Mouse (Mus musculus): ENCODE data around the gene Tfcp2l1.
A peak's percentile ranks its signal among the peaks of the same experiment; 100 is the strongest.
"Not testable (repeated sequence)": the region's sequence is repeated elsewhere in the genome, so short reads cannot be mapped to it uniquely, and the experiment has no call there.

Tfcp2l1 gene

DNA sequence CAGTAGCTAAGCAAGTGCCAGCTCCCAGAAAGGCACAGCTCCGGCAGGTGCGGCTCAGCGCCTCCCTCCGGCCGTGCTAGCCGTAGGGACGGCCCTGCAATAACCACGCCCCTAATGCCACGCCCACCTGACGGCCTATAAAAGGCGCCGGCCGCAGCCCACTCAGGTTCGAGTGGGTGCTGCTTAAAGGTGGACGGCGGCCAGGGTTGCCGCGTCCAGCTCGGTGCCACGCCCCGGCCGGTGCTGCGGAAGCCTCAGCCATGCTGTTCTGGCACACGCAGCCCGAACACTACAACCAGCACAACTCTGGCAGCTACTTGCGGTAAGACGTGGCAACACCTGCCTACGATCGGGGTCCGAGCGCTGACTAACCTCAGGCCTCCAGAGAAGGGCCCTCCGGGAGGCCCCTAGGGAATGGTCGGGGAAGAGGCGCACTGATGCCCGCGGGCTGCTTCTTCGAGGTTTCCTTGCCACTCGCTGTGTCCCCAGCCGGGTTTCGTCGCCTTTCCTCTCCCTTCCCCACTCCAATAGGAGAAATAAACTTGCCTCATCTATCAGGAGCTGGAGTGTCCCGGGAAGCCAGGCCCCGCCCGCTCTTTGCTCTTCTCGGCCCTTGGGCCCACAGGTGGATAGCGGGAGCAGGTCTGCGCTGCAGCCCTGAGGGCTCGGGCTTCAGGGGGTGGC lies at the start of gene Tfcp2l1:
Gene Tfcp2l1 (plus strand): TSS at position 165 of the 684 bp plus-strand sequence.
- peak; percentile 86 for DNase-seq (ENCODE audit: low spot score)

- no peak for DNase-seq (ENCODE audit: low spot score)
These were observed 47.5 kb upstream of the Tfcp2l1 start for GRCm38 (mm10) chr1:118580174-118580702.

GRCm38 (mm10) chr1:118581179-118581578 lies 46.6 kb upstream of the Tfcp2l1 start:
- DNase-seq (ENCODE audit: low spot score) = no peak

DNA sequence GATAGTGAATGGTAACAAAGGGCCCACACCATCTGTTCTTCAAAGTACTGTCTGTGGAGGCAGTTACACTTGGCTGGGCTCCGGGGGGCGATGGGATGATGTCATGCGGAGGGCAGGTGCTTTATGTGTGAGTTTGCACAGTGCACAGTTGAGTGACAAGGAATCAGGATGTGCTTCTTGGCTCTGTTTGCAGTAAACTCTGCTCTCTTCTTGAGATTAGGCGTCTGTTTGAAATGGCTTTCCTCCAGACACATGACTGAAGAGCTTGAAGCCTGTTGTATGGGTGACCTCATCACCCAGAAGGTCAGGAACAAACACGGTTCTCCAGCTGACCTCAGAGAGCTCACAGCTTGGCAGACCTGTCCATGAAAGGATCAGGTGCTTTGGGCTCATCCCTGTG lies 38.0 kb upstream of the Tfcp2l1 start:
- peak; percentile 64 for DNase-seq (ENCODE audit: low spot score)

DNA sequence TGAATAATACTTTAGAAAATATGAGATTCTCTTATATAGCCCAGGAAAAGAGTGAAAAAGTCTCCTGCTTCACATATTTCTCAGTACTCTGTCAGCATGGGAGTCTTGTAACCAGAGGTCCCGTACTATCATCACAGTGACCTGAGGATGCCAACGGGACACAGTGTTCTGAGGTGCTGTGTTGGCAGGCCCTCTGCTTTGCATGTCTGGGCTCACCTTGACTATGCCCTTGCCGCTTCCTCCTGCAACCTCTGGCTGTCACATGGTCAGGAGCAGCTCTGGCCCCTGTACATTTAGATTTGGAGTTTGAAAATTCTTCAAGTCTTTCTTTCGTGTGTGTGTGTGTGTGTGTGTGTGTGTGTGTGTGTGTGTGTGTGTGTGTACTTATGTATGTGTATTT lies 34.8 kb upstream of the Tfcp2l1 start:
- no peak for DNase-seq (ENCODE audit: low spot score)

DNA sequence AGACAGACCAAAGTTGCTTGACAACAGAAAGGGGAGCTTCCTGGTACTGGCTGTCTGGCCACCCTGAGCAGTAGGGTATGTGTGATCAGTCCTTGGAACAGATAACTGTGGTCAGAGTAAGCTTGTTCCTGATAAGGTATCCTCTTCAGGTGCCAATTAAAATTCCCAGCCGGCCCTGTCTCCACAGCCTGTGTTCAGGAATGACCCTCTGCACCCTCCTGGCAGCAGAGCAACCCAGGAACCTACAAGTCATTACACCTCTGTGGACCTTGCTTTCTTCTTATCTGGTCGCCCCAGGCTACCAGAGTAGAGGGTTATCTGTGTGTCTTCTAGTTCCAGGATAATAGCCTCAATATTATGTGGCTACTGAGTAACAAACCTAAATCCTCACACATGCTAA lies 32.4 kb upstream of the Tfcp2l1 start:
- peak; percentile 61 for DNase-seq (ENCODE audit: low spot score)

DNA sequence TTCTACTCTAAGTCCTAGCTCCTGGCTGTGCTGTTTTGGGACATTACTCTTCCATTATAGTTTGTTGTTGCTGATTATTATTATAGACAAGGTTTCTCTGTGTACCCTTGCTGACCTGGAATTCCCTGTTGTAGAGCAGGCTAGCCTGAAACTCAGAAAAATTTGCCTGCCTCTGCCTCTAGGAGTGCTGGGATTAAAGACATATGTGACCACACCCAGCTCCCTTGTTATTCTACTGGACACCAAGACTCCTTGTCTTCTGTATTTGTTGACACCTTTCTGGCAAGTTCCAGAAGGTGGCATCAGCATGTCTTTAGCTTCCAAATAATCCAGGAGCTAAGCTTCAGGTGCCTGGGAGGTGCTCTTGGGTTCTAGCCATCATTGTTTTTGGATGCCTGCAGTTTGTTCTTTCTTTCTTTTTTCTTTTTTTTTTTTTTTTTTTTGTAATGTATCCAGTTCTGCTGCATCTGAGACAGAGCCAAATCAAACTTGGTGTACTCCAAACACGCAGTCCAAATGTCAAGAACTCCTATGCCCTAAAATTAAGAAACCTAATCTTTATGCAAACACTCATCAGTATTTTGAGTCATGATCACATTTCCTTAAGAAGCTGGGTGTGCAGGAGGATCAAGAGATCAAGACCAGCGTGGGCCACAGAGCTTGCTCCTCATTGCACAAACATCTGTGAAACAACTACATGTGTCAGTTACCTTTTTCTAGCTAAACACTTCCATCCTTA lies 30.1 kb upstream of the Tfcp2l1 start:
- DNase-seq (ENCODE audit: low spot score) = no peak

GRCm38 (mm10) chr1:118598339-118598738 lies 29.4 kb upstream of the Tfcp2l1 start:
- DNase-seq (ENCODE audit: low spot score) = no peak

DNA sequence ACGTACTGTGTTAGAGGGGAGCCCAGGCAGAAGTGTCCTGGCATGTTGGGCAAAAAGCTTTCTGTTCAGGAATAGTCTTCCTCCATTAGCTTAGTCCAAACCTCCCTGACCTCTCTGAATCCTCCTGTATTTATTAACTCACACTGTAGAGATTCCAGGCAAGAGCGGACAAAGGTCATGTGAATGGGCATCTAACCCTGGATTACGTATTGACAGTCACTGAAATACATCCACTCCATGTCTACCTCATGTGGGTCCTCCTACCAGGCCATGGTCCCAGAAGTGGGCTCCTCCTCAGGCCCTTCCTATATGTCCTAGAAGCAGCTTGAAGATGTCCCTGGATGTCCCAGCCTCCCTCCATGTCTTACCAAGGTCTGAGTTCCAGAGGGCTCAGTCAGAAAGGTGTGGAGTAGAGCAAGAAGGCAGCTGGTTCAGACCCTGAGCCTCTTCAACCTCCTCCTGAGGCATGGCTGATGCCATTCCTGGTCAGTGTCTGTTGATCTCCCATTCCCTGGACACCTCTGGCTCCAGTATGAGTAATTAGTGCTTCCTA lies 14.0 kb upstream of the Tfcp2l1 start:
- DNase-seq (ENCODE audit: low spot score) = peak; percentile 73

- not testable (repeated sequence) for DNase-seq (ENCODE audit: low spot score)
These were observed 6.7 kb upstream of the Tfcp2l1 start for GRCm38 (mm10) chr1:118621055-118621454.

DNA sequence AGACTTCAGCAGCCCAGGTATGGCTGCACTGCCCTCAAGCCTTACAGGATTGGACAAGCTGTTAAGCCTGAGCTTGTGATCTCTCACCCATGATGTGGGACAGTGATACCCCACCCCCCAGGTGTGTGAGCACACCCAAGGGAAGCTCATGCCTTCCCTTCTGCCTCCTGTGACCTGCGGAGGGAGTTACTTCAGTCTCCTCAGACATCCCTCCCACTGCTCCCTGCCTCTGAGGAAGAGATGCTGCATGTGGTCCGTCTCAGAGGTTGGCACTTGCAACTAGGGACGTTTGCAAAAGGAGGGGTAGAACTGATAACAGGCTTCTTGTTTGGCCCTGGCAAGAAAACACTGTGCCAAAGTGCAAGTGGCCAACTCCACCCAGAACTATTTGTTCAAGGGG lies 4.9 kb upstream of the Tfcp2l1 start:
- no peak for DNase-seq (ENCODE audit: low spot score)

- DNase-seq (ENCODE audit: low spot score) = no peak
These were observed 2.3 kb upstream of the Tfcp2l1 start for GRCm38 (mm10) chr1:118625461-118625860.

GRCm38 (mm10) chr1:118625921-118626320 lies 1.8 kb upstream of the Tfcp2l1 start:
- DNase-seq (ENCODE audit: low spot score) = no peak

DNA sequence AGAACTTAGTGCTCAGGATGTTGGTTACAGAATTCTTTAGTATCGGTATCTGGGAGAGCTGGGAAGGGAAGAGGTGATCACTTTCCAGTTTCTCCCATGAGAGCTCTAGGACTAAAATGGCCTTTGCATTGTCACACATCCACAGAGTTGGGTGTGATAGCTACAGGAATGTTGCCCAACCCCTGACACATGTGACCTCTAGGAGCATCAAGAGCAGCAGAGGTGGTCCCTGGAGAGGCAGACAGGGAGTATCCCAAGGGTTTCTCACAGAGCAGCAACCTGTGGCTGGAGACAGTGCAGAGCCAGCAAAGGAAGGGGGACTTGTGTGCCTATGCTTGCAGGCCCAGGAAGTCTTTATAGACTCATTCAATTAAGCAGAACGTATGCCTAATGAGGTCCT lies 1.3 kb upstream of the Tfcp2l1 start:
- no peak for DNase-seq (ENCODE audit: low spot score)

- DNase-seq (ENCODE audit: low spot score) = no peak
These were observed 5.8 kb downstream of the Tfcp2l1 start for GRCm38 (mm10) chr1:118633415-118633980.

DNA sequence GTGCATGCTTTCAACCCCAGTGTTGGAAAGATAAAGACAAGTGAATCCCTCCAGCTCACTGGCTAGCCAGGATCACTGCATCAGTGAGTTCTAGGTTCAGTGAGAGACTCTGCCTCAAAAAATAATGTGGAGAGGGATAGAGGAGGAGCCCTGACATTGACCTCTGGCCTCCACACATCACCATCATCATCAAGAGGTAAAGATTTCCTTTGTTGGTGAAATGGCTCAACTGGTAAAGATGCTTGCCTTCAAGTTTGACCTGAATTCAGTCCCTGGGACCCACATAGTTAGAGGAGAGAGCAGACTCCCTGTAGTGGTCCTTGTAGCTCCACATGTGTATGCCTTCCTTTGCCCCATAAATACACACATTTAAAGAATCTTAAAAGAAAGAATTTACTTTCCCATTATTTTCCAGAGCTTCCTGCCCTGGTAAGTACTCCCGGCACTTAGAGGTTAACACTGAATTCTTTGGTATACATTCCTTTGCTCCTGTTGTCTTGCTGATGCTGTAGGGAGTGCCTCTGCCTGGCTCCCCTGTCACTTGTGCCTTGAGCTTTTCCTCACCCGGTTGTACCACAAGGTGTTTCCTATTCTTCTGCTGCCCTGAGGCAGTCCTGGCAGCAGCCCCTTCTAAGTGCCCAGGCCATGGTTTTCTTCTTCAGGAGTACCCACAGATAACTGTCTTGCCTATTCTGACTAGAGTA lies 14.7 kb downstream of the Tfcp2l1 start:
- no peak for DNase-seq (ENCODE audit: low spot score)

- no peak for DNase-seq (ENCODE audit: low spot score)
These were observed 15.6 kb downstream of the Tfcp2l1 start for GRCm38 (mm10) chr1:118643138-118643979.

DNA sequence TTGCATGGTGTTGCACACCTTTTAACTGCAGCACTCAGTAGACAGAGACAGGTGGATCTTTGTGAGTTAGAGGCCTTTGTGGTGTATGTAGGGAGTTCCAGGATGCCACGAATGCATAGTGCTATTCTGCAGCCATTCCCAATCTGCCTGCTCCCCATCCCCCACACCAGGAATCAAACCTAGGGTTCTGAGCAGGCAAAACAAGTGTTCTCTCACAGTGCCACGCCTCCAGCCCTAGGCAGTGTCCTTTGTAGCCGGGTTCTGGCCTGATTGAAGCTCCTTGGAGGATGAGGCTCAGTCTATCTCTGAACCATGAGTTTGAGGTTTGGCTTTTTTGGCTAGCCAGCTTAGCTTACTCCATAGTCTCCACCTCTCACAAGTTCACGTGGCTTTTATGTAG lies 18.0 kb downstream of the Tfcp2l1 start:
- DNase-seq (ENCODE audit: low spot score) = no peak

GRCm38 (mm10) chr1:118648015-118648414 lies 20.3 kb downstream of the Tfcp2l1 start:
- DNase-seq (ENCODE audit: low spot score) = peak; percentile 43

- DNase-seq (ENCODE audit: low spot score) = no peak
These were observed 22.4 kb downstream of the Tfcp2l1 start for GRCm38 (mm10) chr1:118649933-118650770.

Measured in yolk sac, embryonic 10.5 days (tissue).